Comparison of ENCODE assay signal across 8 mouse cellular contexts in genomic region chr14:103065294-103066167, GRCm38 (mm10). TPM values are rescaled to one million over a fixed set of nuclear protein-coding genes. Genes with fewer than 3 reads are reported as not detected.
DNase-seq lines count a peak whose midpoint lies in the region; ATAC-seq and TF ChIP-seq lines count a peak whose summit lies in the region.

No protein-coding gene starts in this region.

- 0 out of 2 replicates have a peak, but pooled peaks cover 1% of the 10 kb centered on the region for H3K9me3 ChIP-seq in G1E (replicated peaks)
- H3K9me3 ChIP-seq in intestine, embryonic 14.5 days (ENCODE audit: control insufficient read depth, low read length): no peaks in the 10 kb centered on the region

- no peak overlapping the region for H3K27ac ChIP-seq in intestine, embryonic 14.5 days (ENCODE audit: low read depth)

- no peak overlapping the region; the same call in 1 of the 2 replicates for H3K4me3 ChIP-seq in G1E (ENCODE audit: low read depth, low read length)
- no peak overlapping the region for H3K4me3 ChIP-seq in intestine, embryonic 14.5 days (ENCODE audit: low read depth, low read length)

- no peaks in the 10 kb centered on the region for H3K27me3 ChIP-seq in G1E (ENCODE audit: insufficient read depth, low read length)
- H3K27me3 ChIP-seq in intestine, embryonic 14.5 days (replicated peaks; ENCODE audit: control insufficient read depth, insufficient read depth, low read length): no peaks in the 10 kb centered on the region

- peak; percentile 31 for ATAC-seq in G1E (ENCODE audit: extremely low read depth, insufficient number of reproducible peaks, low FRiP score, poor library complexity, severe bottlenecking)
- no peak for ATAC-seq in intestine, embryonic 14.5 days (replicated peaks; ENCODE audit: low FRiP score, low TSS enrichment, low read depth)
- peak; percentile 51 for ATAC-seq in neutrophil, adult 5-6 weeks (ENCODE audit: extremely low read depth, insufficient number of reproducible peaks, low FRiP score, poor library complexity, severe bottlenecking)

- DNase-seq in 3T3-L1 (ENCODE audit: low read depth, low spot score) (peak; percentile 86), G1E (ENCODE audit: low spot score) (peak; percentile 64), liver (peak; percentile 83)
- peak; percentile 85 to 89 for DNase-seq in cerebellum, adult 18-20 months
- peak; percentile 51 to 52 for DNase-seq in gastrocnemius, adult 8-10 months (ENCODE audit: low spot score in 2 of 2)
- peak; percentile 87 for DNase-seq in intestine, embryonic 14.5 days (ENCODE audit: low spot score)
- peak; percentile 74 to 85 for DNase-seq in thymus, postnatal 10 days (ENCODE audit: low spot score in 2 of 2)

- WGBS in intestine, embryonic 14.5 days: 13% methylated on average over 10 of the region's 10 CpGs

- no peak overlapping the region for H3K9ac ChIP-seq in intestine, embryonic 14.5 days (ENCODE audit: low read length)

- no peaks in the 10 kb centered on the region for H3K36me3 ChIP-seq in G1E (replicated peaks)
- H3K36me3 ChIP-seq in intestine, embryonic 14.5 days (ENCODE audit: control insufficient read depth, insufficient read depth, low read length): no peaks in the 10 kb centered on the region

- TF ChIP-seq CTCF in G1E (IDR thresholded peaks at IDR 0.05; ENCODE audit: low read depth, low read length): peak; percentile 82

- H3K4me1 ChIP-seq in G1E (ENCODE audit: insufficient read depth, low read depth, low read length): peaks cover 19% of the 10 kb centered on the region
- no peaks in the 10 kb centered on the region for H3K4me1 ChIP-seq in intestine, embryonic 14.5 days (replicated peaks; ENCODE audit: control insufficient read depth, insufficient read depth, low read length)

- no peak overlapping the region for H3K4me2 ChIP-seq in intestine, embryonic 14.5 days (ENCODE audit: low read length)

RNA-seq across cellular contexts. Expression of gene Cln5, which starts 4.5 kb away (rescaled TPM):
- total RNA-seq in G1E (2014; fragmentation: Nextera tagmentation): 49.4 and 56.6 TPM in 2 replicates
- total RNA-seq in G1E (2017): 51.8 and 63.8 TPM in 2 replicates
- polyA plus RNA-seq in G1E (2012): 7.6 and 8.8 TPM in 2 replicates
- total RNA-seq in gastrocnemius, adult 8-10 months (2022): 10 to 100 TPM; 11.1 to 12.4 (median 11.8) TPM
- 30.9 and 34.4 TPM in 2 replicates for polyA plus RNA-seq in intestine, embryonic 14.5 days (2014; fragmentation: Nextera tagmentation; extraction: Ambion mirVana)
- total RNA-seq in neutrophil, adult 5-6 weeks (2017): 70.2 and 73.2 TPM in 2 replicates

RNA-seq across cellular contexts. Expression of gene Acod1, which starts 18.8 kb away (rescaled TPM):
- total RNA-seq in G1E (2014; fragmentation: Nextera tagmentation) (not detected in 2 replicates), G1E (2017) (0.35 and 0.38 TPM in 2 replicates)
- not detected in 2 replicates for polyA plus RNA-seq in G1E (2012)
- total RNA-seq in gastrocnemius, adult 8-10 months (2022): not detected
- not detected in 2 replicates for polyA plus RNA-seq in intestine, embryonic 14.5 days (2014; fragmentation: Nextera tagmentation; extraction: Ambion mirVana)
- total RNA-seq in neutrophil, adult 5-6 weeks (2017): 37.2 and 40.6 TPM in 2 replicates

RNA-seq across cellular contexts. Expression of gene Fbxl3, which starts 33.8 kb away (rescaled TPM):
- 47.9 and 50.8 TPM in 2 replicates for total RNA-seq in G1E (2014; fragmentation: Nextera tagmentation)
- 81.0 and 101 TPM in 2 replicates for total RNA-seq in G1E (2017)
- 12.0 and 12.6 TPM in 2 replicates for polyA plus RNA-seq in G1E (2012)
- total RNA-seq in gastrocnemius, adult 8-10 months (2022): 10 to 100 TPM; 45.5 to 56.2 (median 51.0) TPM
- 32.1 and 33.4 TPM in 2 replicates for polyA plus RNA-seq in intestine, embryonic 14.5 days (2014; fragmentation: Nextera tagmentation; extraction: Ambion mirVana)
- total RNA-seq in neutrophil, adult 5-6 weeks (2017): 203 and 231 TPM in 2 replicates

Comparison
In these comparisons a context has a peak if more than half of its experiments do, and no peak if none do; other contexts are left out.
1. RNA of gene Acod1, which starts 18.8 kb away (total RNA-seq): 37.2 to 40.6 TPM in neutrophil, adult 5-6 weeks; 0.35 to 0.38 TPM in G1E and not detected in gastrocnemius, adult 8-10 months; every median in the first group is over 10 times any median in the second.
2. Peak in every context shown above with its lines, with median percentiles within 50 percentile points of each other: DNase-seq.